Mouse (Mus musculus) heart, embryonic 12.5 days (tissue): ENCODE data around the gene Arhgap17. TPM values are rescaled to one million over a fixed set of nuclear protein-coding genes. Genes with fewer than 3 reads are reported as not detected.

Source experiments
- ATAC-seq: fragments of 200-750 bp; cut with Nextera tagmentation; 2 replicates; pipeline ENCODE4 v1.8.0; 2017; ENCODE audit warnings: moderate TSS enrichment, moderate library complexity; ENCODE audit not compliant: insufficient number of reproducible peaks, low FRiP score
- H3K27ac ChIP-seq: fragments of 300-500 bp; sonication (generic); 2 replicates; pipeline ENCODE4 v1.5.1; 2016; ENCODE audit warnings: mild to moderate bottlenecking, moderate library complexity; ENCODE audit not compliant: poor library complexity, severe bottlenecking
- H3K27me3 ChIP-seq: fragments of 300-500 bp; sonication (generic); replicated peaks from 2 replicates; pipeline ENCODE4 v1.6.1; 2016; ENCODE audit warnings: mild to moderate bottlenecking, moderate library complexity
- H3K36me3 ChIP-seq: fragments of 300-500 bp; sonication (generic); 2 replicates; pipeline ENCODE4 v1.6.1; 2016; ENCODE audit warnings: mild to moderate bottlenecking, moderate library complexity
- H3K4me1 ChIP-seq: fragments of 300-500 bp; sonication (generic); replicated peaks from 2 replicates; pipeline ENCODE4 v1.6.1; 2016; ENCODE audit warnings: mild to moderate bottlenecking
- H3K4me2 ChIP-seq: fragments of 300-500 bp; sonication (generic); 2 replicates; pipeline ENCODE4 v1.6.1; 2016; ENCODE audit warnings: mild to moderate bottlenecking, moderate library complexity
- H3K4me3 ChIP-seq: fragments of 300-500 bp; sonication (generic); 2 replicates; pipeline ENCODE4 v1.5.1; 2016; ENCODE audit warnings: mild to moderate bottlenecking
- H3K9ac ChIP-seq: fragments of 300-500 bp; sonication (generic); 2 replicates; pipeline ENCODE4 v1.6.1; 2016; ENCODE audit warnings: mild to moderate bottlenecking, moderate library complexity
- H3K9me3 ChIP-seq: fragments of 300-500 bp; sonication (generic); replicated peaks from 2 replicates; pipeline ENCODE4 v1.6.1; 2016; ENCODE audit warnings: mild to moderate bottlenecking, moderate library complexity
- WGBS: fragments of 180-500 bp; shearing (Covaris S2); methylation state at CpG from one replicate; pipeline ENCODE4 v1.1.7; 2016; 5-methylcytosine and 5-hydroxymethylcytosine counted together
- polyA plus RNA-seq: library from polyadenylated mRNA; unstranded; fragments of >200 nt; fragmentation: Nextera tagmentation; extraction: Ambion mirVana; gene quantifications from 2 replicates; pipeline ENCODE4 v1.2.1, GENCODE M21; 2016

Gene Arhgap17
- polyA plus RNA-seq, 1 experiment from 2014 or later: 23.0 TPM

DNA sequence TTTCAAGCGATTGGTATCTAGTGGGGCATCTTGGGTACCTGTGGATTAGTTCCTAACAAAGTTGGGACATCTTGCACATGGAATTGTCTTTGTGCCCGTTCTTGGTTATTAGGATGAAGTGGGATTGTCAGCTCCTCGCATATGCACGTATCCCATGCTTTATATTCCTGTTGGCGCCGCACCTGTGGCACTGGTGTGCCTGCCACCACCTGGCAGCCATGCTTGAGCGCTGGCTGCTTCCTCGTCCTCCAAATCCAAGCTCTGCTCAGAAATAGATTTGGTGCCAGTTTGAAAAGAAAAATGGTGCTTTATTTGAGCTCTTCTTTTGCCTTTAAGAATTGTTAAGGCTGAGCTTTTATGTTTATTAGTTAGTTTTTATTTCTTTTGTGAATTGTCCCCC is 28.2 kb upstream of the Arhgap17 start:
- 89% methylated on average over 8 of the region's 8 CpGs for WGBS
- ATAC-seq: no peak

DNA sequence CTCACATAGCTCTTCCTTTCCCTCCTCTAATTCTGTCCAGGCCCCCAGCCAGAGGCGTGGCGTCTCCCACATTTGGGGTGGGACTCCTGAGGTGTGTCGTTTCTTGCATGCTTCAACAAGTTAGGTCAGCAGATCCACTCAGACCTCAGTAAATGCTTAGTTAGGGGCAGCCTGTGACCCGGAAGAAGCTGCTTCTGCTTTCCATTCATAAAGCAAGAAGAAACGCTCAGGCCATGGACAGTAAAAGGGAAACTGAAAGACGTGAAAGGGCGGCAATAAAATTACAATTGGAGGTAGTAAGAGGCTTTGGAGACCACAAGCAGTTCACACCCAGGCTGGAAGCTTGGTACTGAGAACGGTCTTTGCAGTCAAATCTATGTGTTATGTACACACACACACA is 27.7 kb upstream of the Arhgap17 start:
- Histone ChIP-seq H3K9ac (no peak overlapping the region), H3K36me3 (peaks cover 12% of the 10 kb centered on the region), H3K4me2 (no peak overlapping the region), H3K27ac (no peak overlapping the region), H3K4me1 (peaks cover 18% of the 10 kb centered on the region), H3K4me3 (no peak overlapping the region), H3K27me3 (no peaks in the 10 kb centered on the region), H3K9me3 (no peaks in the 10 kb centered on the region)
- 81% methylated on average over 8 of the region's 8 CpGs for WGBS
- ATAC-seq: no peak

More for the DNA sequence above, 28.2 kb upstream of the Arhgap17 start:
- Histone ChIP-seq H3K9me3 (no peaks in the 10 kb centered on the region), H3K27me3 (no peaks in the 10 kb centered on the region), H3K27ac (no peak overlapping the region), H3K36me3 (peaks cover 17% of the 10 kb centered on the region), H3K4me2 (no peak overlapping the region), H3K4me3 (no peak overlapping the region), H3K9ac (no peak overlapping the region), H3K4me1 (peaks cover 18% of the 10 kb centered on the region)

DNA sequence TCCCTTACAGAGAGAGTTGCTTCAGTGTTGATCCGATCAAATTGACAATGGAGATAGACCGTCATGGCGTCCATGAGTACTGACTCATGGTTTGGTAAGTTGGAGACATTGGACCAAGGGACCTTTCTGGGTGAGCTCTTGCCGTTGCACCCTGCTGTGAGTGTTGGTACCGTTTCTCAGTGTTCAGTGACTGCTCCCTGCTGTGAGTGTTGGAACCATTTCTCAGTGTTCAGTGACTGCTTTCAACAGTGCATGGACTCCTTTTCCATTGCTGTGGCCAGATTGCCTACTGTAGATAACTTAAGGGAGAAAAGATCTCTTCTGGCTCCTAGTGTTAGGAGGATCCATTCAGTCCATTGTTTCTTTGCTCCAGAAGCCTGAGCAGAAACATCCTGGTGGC is 27.2 kb upstream of the Arhgap17 start:
- H3K9me3 ChIP-seq: no peaks in the 10 kb centered on the region
- 84% methylated on average over 5 of the region's 5 CpGs for WGBS
- H3K27ac ChIP-seq: no peak overlapping the region
- peaks cover 8% of the 10 kb centered on the region; the same call in 1 of the 2 replicates for H3K36me3 ChIP-seq
- peaks cover 18% of the 10 kb centered on the region for H3K4me1 ChIP-seq
- H3K27me3 ChIP-seq: no peaks in the 10 kb centered on the region
- H3K4me2 ChIP-seq: no peak overlapping the region
- no peak overlapping the region for H3K9ac ChIP-seq
- ATAC-seq: no peak
- no peak overlapping the region for H3K4me3 ChIP-seq

DNA sequence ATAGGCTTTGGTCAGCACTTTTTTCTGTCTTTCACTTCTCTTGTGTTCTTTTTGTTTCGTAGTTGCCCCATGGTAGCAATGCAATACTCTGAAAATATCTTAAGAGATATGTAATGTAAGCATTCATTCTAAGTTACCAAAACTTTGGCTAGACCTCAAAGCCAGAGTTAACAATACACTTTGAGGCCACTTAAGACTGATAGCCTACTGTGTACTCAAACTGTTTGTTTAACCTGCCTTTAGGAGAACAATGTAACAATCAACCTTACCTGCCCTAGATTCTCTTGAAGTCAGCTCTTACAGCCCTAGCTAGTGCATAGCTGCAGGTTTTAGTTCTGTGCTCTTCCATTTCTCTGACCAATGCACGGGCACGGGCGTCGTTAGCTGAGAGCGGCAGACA is 24.6 kb upstream of the Arhgap17 start:
- 57% methylated on average over 6 of the region's 6 CpGs for WGBS
- Histone ChIP-seq H3K27ac (no peak overlapping the region), H3K9ac (no peak overlapping the region), H3K4me2 (no peak overlapping the region), H3K4me1 (peaks cover 23% of the 10 kb centered on the region), H3K27me3 (no peaks in the 10 kb centered on the region), H3K36me3 (peaks cover 14% of the 10 kb centered on the region; the same call in 1 of the 2 replicates), H3K4me3 (no peak overlapping the region), H3K9me3 (no peaks in the 10 kb centered on the region)
- no peak for ATAC-seq

DNA sequence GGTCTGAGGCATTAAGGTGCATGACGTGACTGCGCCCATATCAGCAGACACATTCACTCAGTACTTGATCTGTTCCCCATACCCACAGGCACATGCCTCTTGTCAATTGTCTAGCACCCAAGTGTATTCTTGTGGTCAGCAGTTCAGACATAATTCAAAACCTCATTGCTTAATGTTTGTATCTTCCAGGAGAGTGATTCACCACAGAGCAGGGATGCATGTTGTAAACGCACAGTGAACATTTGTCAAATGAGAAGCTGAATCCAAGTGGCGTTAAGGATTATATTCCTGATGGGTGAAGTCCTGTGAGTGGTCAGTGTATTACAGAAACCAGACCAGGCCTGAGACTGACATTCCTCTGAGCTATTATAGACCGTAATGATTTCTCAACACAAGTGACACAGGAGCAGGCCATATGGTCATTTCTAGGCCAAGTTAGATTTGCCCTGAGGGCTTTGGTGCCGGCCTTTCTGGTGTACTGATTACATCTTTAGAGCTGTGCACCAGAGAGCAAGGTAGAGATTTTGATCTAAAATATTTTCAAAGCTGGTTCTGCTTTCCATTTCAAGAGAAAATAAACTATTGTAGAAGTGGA is 20.1 kb upstream of the Arhgap17 start:
- H3K4me1 ChIP-seq: peaks cover 34% of the 10 kb centered on the region
- no peak overlapping the region for H3K27ac ChIP-seq
- no peak overlapping the region for H3K4me2 ChIP-seq
- no peak overlapping the region for H3K9ac ChIP-seq
- no peak for ATAC-seq
- no peaks in the 10 kb centered on the region for H3K9me3 ChIP-seq
- 71% methylated on average over 6 of the region's 6 CpGs for WGBS
- no peaks in the 10 kb centered on the region for H3K27me3 ChIP-seq
- H3K36me3 ChIP-seq: peaks cover 30% of the 10 kb centered on the region
- H3K4me3 ChIP-seq: no peak overlapping the region

DNA sequence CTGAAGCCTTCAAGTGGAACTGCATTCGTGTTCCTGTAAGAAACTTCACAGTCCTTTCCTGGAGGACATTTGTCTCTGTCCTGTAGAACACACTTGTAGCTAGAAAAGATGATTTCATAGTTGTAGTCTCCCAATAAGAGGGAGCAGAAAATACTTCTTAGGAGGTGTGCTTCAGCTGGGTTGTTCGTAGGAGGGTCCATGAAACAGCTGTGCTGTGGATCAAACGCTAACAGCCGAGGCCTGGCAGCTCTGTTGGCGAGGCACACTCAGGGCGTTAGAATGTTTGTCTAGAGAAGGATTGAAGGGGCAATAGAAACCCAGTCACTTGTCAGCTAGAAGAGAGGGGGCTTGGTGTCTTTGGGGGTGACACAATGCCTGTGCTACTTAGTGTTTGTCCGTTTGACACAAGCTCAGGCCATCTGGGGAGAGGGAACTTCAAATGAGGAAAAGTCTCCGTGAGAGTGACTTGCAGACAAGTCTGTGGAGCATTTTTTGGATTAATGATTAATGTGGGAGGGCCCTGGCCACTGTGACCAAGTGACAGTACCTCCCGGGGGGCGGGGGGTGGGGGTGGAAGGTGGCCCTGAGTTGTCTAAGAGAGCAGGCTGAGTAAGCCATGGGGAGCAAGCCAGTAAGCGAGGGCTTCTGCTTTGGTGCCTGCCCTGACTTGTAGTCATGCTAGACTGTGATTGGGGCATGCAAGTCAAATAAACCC is 16.1 kb upstream of the Arhgap17 start:
- H3K27me3 ChIP-seq: no peaks in the 10 kb centered on the region
- no peak overlapping the region for H3K4me2 ChIP-seq
- H3K4me3 ChIP-seq: no peak overlapping the region
- ATAC-seq: no peak
- H3K9me3 ChIP-seq: no peaks in the 10 kb centered on the region
- H3K4me1 ChIP-seq: peaks cover 17% of the 10 kb centered on the region
- H3K9ac ChIP-seq: no peak overlapping the region
- 62% methylated on average over 11 of the region's 11 CpGs for WGBS
- H3K27ac ChIP-seq: peak overlapping the region; percentile 26; the same call in 1 of the 2 replicates
- peaks cover 28% of the 10 kb centered on the region for H3K36me3 ChIP-seq

DNA sequence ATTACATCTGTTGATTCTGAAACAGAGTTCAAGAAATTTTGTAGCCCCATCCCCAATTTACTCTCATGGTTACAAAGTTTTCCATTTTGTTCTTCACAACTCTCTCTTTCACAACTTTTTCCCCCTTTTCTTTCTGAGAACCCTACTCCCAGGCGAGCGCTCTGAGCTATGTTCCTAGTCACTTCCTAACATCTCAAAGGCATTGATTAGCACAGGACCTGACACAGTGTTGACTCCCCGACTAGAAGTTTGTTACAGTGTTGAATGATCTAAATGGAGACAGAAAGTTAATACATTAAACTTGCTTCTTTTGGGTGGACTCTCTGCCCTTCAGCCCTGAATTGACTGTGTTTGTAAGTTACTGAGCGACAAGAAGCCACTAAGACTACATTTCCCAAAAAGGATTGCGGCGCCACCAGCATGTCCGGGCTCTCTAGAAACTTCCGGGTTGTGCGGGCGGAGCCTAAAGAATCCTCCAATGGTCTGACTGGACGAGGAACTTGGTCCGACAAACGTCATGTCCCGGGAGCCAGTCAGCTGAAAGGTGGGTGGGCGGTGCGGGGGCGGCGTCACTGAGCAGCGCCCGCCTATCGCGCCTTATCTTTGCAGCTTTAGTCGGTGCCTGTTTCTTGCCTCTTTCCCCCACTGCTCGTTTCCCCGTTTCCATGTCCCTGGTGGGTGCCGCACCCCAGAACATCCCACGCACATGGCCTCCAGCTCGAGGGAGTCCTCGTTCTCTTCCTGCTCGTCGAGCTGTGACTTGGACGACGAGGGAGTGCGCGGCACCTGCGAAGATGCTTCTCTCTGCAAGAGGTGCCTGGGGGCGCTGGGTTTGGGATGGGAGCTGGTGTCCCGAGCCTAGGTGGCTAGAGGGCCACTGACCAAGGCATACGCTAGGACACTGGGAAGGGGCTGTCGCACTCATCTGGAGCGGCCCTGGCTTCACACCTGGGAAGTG is 8.0 kb upstream of the Arhgap17 start:
- Histone ChIP-seq H3K4me1 (peaks cover 12% of the 10 kb centered on the region), H3K27me3 (no peaks in the 10 kb centered on the region), H3K4me3 (peak overlapping the region; percentile 73), H3K9ac (peak overlapping the region; percentile 73), H3K27ac (0 out of 2 replicates have a peak overlapping the region, but pooled peaks have one; percentile 8), H3K4me2 (peak overlapping the region; percentile 89), H3K9me3 (no peaks in the 10 kb centered on the region), H3K36me3 (no peaks in the 10 kb centered on the region)
- 4% methylated on average over 41 of the region's 41 CpGs for WGBS
- peak; percentile 99 for ATAC-seq

DNA sequence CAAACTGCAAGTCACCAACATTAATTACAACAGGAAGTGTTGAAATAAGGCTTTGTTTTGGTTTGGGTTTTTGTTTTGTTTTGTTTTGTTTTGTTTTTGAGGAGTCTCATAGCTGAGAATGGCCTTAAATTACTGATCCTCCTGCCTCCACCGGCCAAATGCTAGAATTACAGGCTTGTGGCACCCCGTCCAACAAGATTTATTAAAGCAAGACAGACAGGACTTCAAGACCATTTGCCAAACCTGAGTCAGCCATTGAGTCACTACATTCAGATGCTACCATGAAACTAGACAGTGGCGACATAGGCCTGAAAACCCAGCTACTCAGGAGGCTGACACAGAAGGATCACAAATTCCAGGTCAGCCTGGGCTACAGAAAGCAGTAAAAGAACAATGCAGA is 1.8 kb upstream of the Arhgap17 start:
- no peak overlapping the region for H3K27ac ChIP-seq
- peaks cover 25% of the 10 kb centered on the region for H3K4me1 ChIP-seq
- 58% methylated on average over 3 of the region's 3 CpGs for WGBS
- H3K4me3 ChIP-seq: no peak overlapping the region
- no peak for ATAC-seq
- no peaks in the 10 kb centered on the region for H3K36me3 ChIP-seq
- H3K4me2 ChIP-seq: no peak overlapping the region
- no peak overlapping the region for H3K9ac ChIP-seq
- no peaks in the 10 kb centered on the region for H3K27me3 ChIP-seq
- no peaks in the 10 kb centered on the region for H3K9me3 ChIP-seq

DNA sequence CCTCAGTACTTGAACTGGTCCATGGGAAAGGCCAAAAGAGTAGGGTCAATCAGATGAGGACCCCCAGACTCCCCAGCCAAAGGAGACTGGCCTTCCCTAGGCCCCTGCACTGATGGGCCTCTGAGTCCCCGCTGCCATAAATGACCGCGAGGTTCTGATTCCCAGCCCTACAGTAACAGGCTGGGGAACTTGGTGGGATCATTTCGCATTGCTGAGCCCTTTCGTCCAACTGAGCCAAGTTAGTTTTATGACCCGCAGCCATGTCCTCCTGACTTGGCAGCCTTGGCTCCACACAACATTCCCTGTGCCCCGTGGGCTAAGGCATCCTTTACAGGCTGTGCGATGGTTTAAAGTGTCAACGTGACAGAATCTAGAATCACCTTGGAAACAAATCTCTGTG is 985 bp upstream of the Arhgap17 start:
- Histone ChIP-seq H3K27ac (0 out of 2 replicates have a peak overlapping the region, but pooled peaks have one; percentile 89), H3K9ac (peak overlapping the region; percentile 89), H3K4me1 (peaks cover 34% of the 10 kb centered on the region), H3K36me3 (no peaks in the 10 kb centered on the region), H3K4me2 (peak overlapping the region; percentile 83), H3K27me3 (no peaks in the 10 kb centered on the region), H3K4me3 (peak overlapping the region; percentile 89), H3K9me3 (no peaks in the 10 kb centered on the region)
- 47% methylated on average over 9 of the region's 9 CpGs for WGBS
- ATAC-seq: no peak

DNA sequence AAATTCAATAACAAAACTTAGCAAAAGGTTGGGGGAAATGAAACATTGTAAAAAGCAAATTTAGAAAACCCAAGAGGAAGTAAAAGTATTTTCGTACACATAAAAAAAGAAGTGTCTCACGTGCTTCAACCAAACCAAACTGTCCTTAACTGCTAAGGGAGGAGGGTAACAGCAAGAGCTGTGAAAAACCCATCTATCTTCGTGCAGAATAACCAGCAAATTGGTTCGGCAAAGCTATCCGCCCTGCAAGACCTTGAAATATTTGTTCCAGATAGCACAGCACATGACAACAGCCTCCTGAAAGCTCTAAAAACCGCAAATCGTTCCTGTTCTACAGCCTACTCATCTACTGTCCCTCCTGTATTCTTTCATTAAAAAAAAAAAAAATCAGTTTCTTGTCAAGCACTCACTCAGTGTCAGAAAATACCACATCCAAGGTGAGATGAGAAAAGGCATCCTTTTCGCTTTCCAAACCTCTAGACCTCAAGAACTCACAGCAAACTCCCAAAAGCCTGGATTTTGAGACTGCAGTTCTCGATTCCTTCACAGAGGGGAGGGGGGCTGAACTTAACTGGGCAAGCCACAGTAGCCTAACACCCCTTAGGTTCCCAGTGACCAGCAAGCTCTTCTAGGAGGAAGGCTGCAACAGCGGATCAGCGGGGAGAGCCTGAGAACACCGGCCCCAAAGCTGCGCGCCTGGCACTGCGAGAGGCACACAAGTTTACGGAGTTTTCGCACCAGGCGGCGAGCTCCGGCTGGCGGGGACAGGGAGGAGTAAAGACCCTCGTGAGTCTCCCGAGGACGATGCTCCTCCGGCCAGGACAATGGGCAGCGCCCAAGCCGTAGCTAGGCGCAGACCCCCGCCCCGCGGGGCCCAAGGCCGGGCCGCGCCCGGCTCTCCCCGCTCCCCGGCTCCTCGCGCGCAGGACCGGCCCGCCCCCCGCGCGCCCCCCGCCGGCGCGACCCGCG is 653 bp downstream of the Arhgap17 start:
- Histone ChIP-seq H3K4me3 (peak overlapping the region; percentile 89), H3K9ac (peak overlapping the region; percentile 89), H3K36me3 (no peaks in the 10 kb centered on the region), H3K4me2 (peak overlapping the region; percentile 83), H3K27me3 (no peaks in the 10 kb centered on the region), H3K27ac (peak overlapping the region; percentile 89), H3K4me1 (peaks cover 40% of the 10 kb centered on the region), H3K9me3 (no peaks in the 10 kb centered on the region)
- peak; percentile 68 for ATAC-seq
- 2% methylated on average over 50 of the region's 51 CpGs for whole genome bisulfite sequencing
